Mouse (Mus musculus) kidney, embryonic 16.5 days (tissue): Measurements from ENCODE around the gene Frmd4b. TPM values are rescaled to one million over a fixed set of nuclear protein-coding genes. Genes with fewer than 3 reads are reported as not detected.

ENCODE experiments used
- ATAC-seq: fragments of 200-750 bp; cut with Nextera tagmentation; 2 replicates; pipeline ENCODE4 v1.8.0; 2017; ENCODE audit warnings: moderate TSS enrichment; ENCODE audit not compliant: low FRiP score, low TSS enrichment
- H3K27ac ChIP-seq: fragments of 300-500 bp; sonication (generic); 2 replicates; pipeline ENCODE4 v1.5.1; 2014; ENCODE audit warnings: low read length
- H3K27me3 ChIP-seq: fragments of 300-500 bp; sonication (generic); 2 replicates; pipeline ENCODE4 v1.6.1; 2014; ENCODE audit warnings: low read length, control low read depth, mixed read lengths; ENCODE audit not compliant: insufficient read depth
- H3K36me3 ChIP-seq: fragments of 300-500 bp; sonication (generic); 2 replicates; pipeline ENCODE4 v1.6.1; 2014; ENCODE audit warnings: low read length, control low read depth, mixed read lengths; ENCODE audit not compliant: insufficient read depth
- H3K4me1 ChIP-seq: fragments of 300-500 bp; sonication (generic); 2 replicates; pipeline ENCODE4 v1.6.1; 2014; ENCODE audit warnings: low read length, control low read depth, mixed read lengths; ENCODE audit not compliant: insufficient read depth
- H3K4me2 ChIP-seq: fragments of 300-500 bp; sonication (generic); replicated peaks from 2 replicates; pipeline ENCODE4 v1.6.1; 2014; ENCODE audit warnings: low read depth, low read length
- H3K4me3 ChIP-seq: fragments of 300-500 bp; sonication (generic); 2 replicates; pipeline ENCODE4 v1.5.1; 2014; ENCODE audit warnings: mild to moderate bottlenecking, low read length
- H3K9ac ChIP-seq: fragments of 300-500 bp; sonication (generic); replicated peaks from 2 replicates; pipeline ENCODE4 v1.6.1; 2014; ENCODE audit warnings: low read length
- H3K9me3 ChIP-seq: fragments of 300-500 bp; sonication (generic); 2 replicates; pipeline ENCODE4 v1.6.1; 2016; ENCODE audit warnings: low read length, control low read depth
- WGBS: fragments of 180-500 bp; shearing (Covaris S2); extraction: QIAGEN DNeasy Blood & Tissue Kit; methylation state at CpG from one replicate; pipeline ENCODE4 v1.1.7; 2014; 5-methylcytosine and 5-hydroxymethylcytosine counted together
- polyA plus RNA-seq: library from polyadenylated mRNA; unstranded; fragments of >200 nt; fragmentation: Nextera tagmentation; extraction: Ambion mirVana; gene quantifications from 2 replicates; pipeline ENCODE4 v1.2.1, GENCODE M21; 2015

Gene Frmd4b
- 18.1 and 18.3 TPM in 2 replicates for polyA plus RNA-seq

DNA sequence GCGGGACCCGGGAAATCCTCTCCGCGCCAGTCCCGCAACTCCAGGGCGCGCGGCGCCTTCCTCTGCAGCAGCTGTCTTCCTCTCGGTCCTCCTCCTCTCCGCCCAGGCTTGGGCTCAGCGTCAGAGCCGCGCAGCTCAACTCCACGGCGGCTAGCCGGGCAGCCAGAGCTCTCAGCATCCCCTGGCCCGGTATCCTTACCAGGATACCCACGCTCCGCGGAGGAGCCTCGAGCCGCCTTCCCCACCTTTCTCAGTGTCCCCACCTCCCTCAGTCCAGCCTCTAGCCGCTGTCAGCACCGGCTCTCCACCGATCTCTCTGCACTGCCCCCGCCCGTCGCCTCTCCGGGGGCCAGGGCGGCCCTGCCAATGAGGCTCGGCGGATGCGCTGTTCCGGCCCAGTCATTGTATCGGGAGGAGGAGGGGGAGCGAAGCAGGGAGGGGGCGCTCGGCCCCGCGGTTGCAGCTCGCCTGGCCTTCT lies at the start of gene Frmd4b:
Frmd4b (minus strand) TSS at position 276 of the 478 bp plus-strand sequence.
- Histone ChIP-seq H3K4me1 (peaks cover 18% of the 10 kb centered on the region), H3K27ac (peak within 1 kb of the TSS; percentile 58; the same call in 1 of the 2 replicates), H3K4me3 (peak within 1 kb of the TSS; percentile 68), H3K9me3 (no peaks in the 10 kb centered on the region), H3K27me3 (no peaks in the 10 kb centered on the region; the same call in 1 of the 2 replicates), H3K9ac (peak within 1 kb of the TSS; percentile 69), H3K4me2 (peak within 1 kb of the TSS; percentile 97), H3K36me3 (no peaks in the 10 kb centered on the region)
- ATAC-seq = peak; percentile 92
- WGBS = under 1% methylated on average over 42 of the region's 42 CpGs

GRCm38 (mm10) chr6:97666417-97666816 lies 49.1 kb upstream of the Frmd4b start:
- H3K4me1 ChIP-seq = peaks cover 9% of the 10 kb centered on the region; the same call in 1 of the 2 replicates
- H3K36me3 ChIP-seq = no peaks in the 10 kb centered on the region
- no peak overlapping the region for H3K9ac ChIP-seq
- no peak overlapping the region for H3K4me3 ChIP-seq
- no peak overlapping the region for H3K4me2 ChIP-seq
- H3K27ac ChIP-seq = no peak overlapping the region
- WGBS = 11% methylated on average over 2 of the region's 2 CpGs
- no peak for ATAC-seq
- H3K9me3 ChIP-seq = no peaks in the 10 kb centered on the region
- H3K27me3 ChIP-seq = no peaks in the 10 kb centered on the region

DNA sequence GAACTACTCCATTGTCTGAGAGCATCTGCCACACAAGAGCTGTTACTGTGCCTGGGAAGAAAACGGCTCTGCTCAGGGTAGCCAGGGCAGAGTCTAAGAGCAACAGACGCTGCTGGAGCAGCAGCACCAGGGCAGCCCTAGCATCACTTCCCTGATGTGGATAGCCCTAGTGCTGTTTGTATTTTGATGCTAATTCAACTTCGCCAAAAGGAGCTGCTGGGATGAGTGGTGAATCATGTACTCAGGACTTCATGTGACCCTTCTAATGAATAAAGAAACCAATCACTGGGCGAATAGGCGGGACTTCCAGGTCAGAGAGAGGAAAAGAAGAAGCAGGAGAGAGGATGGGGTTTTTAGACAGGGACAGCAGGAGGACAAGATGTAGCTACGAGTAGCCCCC lies 41.6 kb upstream of the Frmd4b start:
- H3K27ac ChIP-seq = no peak overlapping the region
- no peak overlapping the region for H3K4me2 ChIP-seq
- H3K4me3 ChIP-seq = no peak overlapping the region
- no peaks in the 10 kb centered on the region for H3K4me1 ChIP-seq
- H3K36me3 ChIP-seq = no peaks in the 10 kb centered on the region
- H3K9ac ChIP-seq = no peak overlapping the region
- H3K9me3 ChIP-seq = 0 out of 2 replicates have a peak, but pooled peaks cover 4% of the 10 kb centered on the region
- WGBS = 86% methylated on average over 6 of the region's 6 CpGs
- no peaks in the 10 kb centered on the region for H3K27me3 ChIP-seq
- no peak for ATAC-seq

DNA sequence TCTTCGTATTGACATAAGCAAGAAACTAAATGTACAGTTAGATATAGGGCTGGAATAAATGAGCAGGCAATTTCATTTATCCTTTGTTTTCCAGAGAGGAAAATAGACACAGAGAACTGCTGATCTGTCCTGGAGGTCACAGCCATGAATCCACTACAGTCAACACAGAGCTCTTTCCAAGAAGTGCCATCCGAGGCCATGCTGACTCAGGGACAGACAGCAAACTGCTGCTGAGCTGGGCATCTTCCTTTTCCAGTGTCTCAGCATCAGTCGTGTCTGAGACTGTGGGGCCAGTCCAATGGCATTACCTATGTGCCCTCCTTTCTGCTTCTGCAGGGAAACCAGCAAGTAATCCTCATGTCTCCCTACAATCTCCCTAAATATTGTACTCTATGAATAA lies 38.6 kb upstream of the Frmd4b start:
- 90% methylated on average over 3 of the region's 3 CpGs for WGBS
- H3K9me3 ChIP-seq = 0 out of 2 replicates have a peak, but pooled peaks cover 4% of the 10 kb centered on the region
- H3K27me3 ChIP-seq = no peaks in the 10 kb centered on the region
- no peak overlapping the region for H3K4me3 ChIP-seq
- no peaks in the 10 kb centered on the region for H3K4me1 ChIP-seq
- no peak overlapping the region for H3K4me2 ChIP-seq
- no peak overlapping the region for H3K9ac ChIP-seq
- no peak for ATAC-seq
- no peak overlapping the region for H3K27ac ChIP-seq
- no peaks in the 10 kb centered on the region for H3K36me3 ChIP-seq

- no peak overlapping the region for H3K9ac ChIP-seq
- no peak overlapping the region for H3K4me2 ChIP-seq
- no peaks in the 10 kb centered on the region for H3K4me1 ChIP-seq
- H3K9me3 ChIP-seq = no peaks in the 10 kb centered on the region
- no peaks in the 10 kb centered on the region for H3K36me3 ChIP-seq
- no peaks in the 10 kb centered on the region for H3K27me3 ChIP-seq
- ATAC-seq = no peak
- no peak overlapping the region for H3K27ac ChIP-seq
- WGBS = 94% methylated on average over 14 of the region's 14 CpGs
- no peak overlapping the region for H3K4me3 ChIP-seq
Observed at GRCm38 (mm10) chr6:97647501-97647900, 30.2 kb upstream of the Frmd4b start.

GRCm38 (mm10) chr6:97623330-97623729 lies 6.0 kb upstream of the Frmd4b start:
- no peak overlapping the region for H3K9ac ChIP-seq
- ATAC-seq = no peak
- no peaks in the 10 kb centered on the region for H3K4me1 ChIP-seq
- H3K4me2 ChIP-seq = no peak overlapping the region
- peaks cover 5% of the 10 kb centered on the region; the same call in 1 of the 2 replicates for H3K9me3 ChIP-seq
- no peak overlapping the region for H3K27ac ChIP-seq
- WGBS = 52% methylated on average over 9 of the region's 9 CpGs
- no peak overlapping the region for H3K4me3 ChIP-seq
- H3K36me3 ChIP-seq = no peaks in the 10 kb centered on the region
- no peaks in the 10 kb centered on the region; the same call in 1 of the 2 replicates for H3K27me3 ChIP-seq

GRCm38 (mm10) chr6:97622236-97622635 lies 4.9 kb upstream of the Frmd4b start:
- H3K4me2 ChIP-seq = no peak overlapping the region
- peaks cover 5% of the 10 kb centered on the region; the same call in 1 of the 2 replicates for H3K9me3 ChIP-seq
- no peak for ATAC-seq
- no peak overlapping the region for H3K27ac ChIP-seq
- no peaks in the 10 kb centered on the region for H3K36me3 ChIP-seq
- no peak overlapping the region for H3K4me3 ChIP-seq
- no peaks in the 10 kb centered on the region; the same call in 1 of the 2 replicates for H3K27me3 ChIP-seq
- no peak overlapping the region for H3K9ac ChIP-seq
- WGBS = 51% methylated on average over 5 of the region's 5 CpGs
- H3K4me1 ChIP-seq = no peaks in the 10 kb centered on the region

- Histone ChIP-seq H3K4me2 (peak overlapping the region; percentile 97), H3K4me3 (peak overlapping the region; percentile 68), H3K27ac (no peak overlapping the region), H3K36me3 (no peaks in the 10 kb centered on the region), H3K27me3 (no peaks in the 10 kb centered on the region; the same call in 1 of the 2 replicates), H3K9ac (peak overlapping the region; percentile 69; the same call in 1 of the 2 replicates), H3K4me1 (peaks cover 18% of the 10 kb centered on the region), H3K9me3 (no peaks in the 10 kb centered on the region)
- no peak; the same call in 1 of the 2 replicates for ATAC-seq
- 29% methylated on average over 7 of the region's 7 CpGs for WGBS
Observed at GRCm38 (mm10) chr6:97617774-97618173, 433 bp upstream of the Frmd4b start.

GRCm38 (mm10) chr6:97616658-97617265 lies 579 bp downstream of the Frmd4b start:
- Histone ChIP-seq H3K36me3 (no peaks in the 10 kb centered on the region), H3K27me3 (no peaks in the 10 kb centered on the region; the same call in 1 of the 2 replicates), H3K4me1 (peaks cover 18% of the 10 kb centered on the region), H3K9ac (peak overlapping the region; percentile 69), H3K4me3 (peak overlapping the region; percentile 68), H3K9me3 (no peaks in the 10 kb centered on the region), H3K4me2 (peak overlapping the region; percentile 97), H3K27ac (peak overlapping the region; percentile 58; the same call in 1 of the 2 replicates)
- ATAC-seq = peak; percentile 77
- WGBS = under 1% methylated on average over 36 of the region's 40 CpGs

DNA sequence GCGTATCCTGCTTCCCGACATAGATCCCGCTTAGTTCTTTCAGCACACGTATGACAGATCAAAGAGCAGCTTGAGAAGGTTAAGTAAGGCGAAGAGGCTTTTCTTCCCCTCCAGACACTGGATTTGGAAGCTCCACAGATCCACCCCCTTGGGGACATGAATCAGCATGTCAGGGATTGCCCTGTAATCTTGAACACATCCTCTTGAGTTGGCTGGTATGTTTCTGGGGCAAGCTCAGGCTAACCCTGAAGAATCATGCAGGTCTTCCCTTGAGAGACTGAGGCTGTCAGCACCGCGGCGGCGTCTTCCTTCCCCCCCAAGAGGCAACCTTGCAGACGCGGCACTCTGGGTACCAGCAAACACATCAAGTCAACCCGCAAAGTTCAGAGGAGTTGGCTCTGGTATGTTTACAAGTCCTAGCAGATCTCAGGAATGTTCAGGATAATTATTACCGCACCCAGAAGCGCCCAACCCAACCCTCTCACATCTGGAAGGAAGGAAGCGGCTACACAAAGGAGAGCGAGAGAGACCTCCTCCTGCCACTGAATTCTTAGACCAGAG lies 1.4 kb downstream of the Frmd4b start:
- 5% methylated on average over 16 of the region's 16 CpGs for WGBS
- Histone ChIP-seq H3K9me3 (no peaks in the 10 kb centered on the region), H3K27me3 (no peaks in the 10 kb centered on the region; the same call in 1 of the 2 replicates), H3K27ac (peak overlapping the region; percentile 58; the same call in 1 of the 2 replicates), H3K4me3 (peak overlapping the region; percentile 68), H3K9ac (peak overlapping the region; percentile 69), H3K4me1 (peaks cover 18% of the 10 kb centered on the region), H3K4me2 (peak overlapping the region; percentile 97), H3K36me3 (no peaks in the 10 kb centered on the region)
- ATAC-seq = peak; percentile 13; the same call in 1 of the 2 replicates
